Mouse (Mus musculus) yolk sac, embryonic 10.5 days (tissue): Measurements from ENCODE around the gene Tbx3.

Source experiments
- DNase-seq: peaks from one replicate; pipeline ENCODE4 v3.0.0-alpha.2; 2017; ENCODE audit warnings: low spot score

Gene Tbx3

DNA sequence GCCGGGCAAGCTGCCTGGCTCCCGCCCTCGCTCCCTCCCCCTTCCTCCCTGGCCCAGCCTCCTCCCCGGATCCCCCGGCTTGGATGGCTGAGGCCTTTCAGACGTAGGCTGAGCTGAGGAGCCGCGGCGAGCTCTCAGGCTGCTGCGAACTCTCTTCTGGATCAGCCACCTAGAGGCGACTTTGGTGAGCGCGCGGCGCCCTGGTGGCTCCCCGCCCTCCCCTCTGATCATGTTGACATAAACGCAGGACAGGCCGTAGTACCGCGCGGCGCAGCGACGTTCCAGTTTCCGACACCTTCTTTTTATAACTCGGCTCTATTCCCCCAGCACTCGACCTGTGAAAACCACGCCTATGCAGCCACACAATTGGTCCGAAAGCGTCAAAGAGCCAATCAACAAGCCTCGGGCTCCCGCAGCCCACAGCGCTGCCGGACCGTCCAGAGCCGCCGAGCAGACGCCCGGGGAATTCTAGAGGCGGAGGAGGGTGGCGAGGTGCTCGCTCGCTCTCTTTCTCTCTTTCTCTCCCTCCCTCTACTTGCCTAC, at the start of gene Tbx3:
TSS of gene Tbx3 (plus strand) at position 104 of the 543 bp plus-strand sequence.
- peak; percentile 97 for DNase-seq

DNA sequence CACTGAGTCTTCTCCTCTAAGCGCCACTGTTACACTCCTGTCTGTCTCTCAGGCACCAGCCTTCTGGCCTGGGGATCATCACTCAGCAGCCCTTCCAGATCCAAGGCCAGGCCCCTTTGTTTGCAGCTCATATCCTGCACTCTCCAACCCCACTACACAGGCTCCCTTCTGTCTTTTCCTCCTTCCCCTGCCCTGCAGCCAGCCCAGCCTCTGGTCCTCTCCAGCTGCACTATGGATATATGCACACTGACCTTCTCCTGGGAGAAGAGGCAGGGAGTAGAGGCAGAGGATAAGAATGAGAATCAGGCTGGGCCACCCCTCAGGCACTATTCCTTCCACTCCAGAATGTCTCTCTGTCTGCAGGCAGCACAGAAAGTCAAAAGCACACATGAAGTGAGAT, 48.4 kb upstream of the Tbx3 start:
- peak; percentile 28 for DNase-seq

DNA sequence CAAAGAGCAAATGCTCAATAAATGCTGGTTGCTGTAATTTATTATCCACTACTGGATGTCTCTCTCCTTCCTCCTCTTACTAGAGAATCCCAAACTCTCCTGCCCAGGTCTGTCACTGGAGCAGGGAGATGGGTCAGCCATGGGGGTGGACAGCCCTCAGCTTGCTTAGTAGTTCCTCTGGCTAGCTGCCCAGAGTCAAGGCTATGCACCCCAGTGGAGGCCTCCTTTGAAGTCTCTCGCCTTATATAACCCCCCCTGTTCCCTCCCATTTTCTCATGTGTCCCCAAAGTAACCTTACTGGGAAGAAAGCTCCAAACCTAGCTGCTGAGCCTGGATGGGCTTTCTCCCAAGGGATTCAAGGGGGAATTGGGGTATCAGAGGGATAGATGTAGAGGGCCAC, 45.9 kb upstream of the Tbx3 start:
- no peak for DNase-seq

DNA sequence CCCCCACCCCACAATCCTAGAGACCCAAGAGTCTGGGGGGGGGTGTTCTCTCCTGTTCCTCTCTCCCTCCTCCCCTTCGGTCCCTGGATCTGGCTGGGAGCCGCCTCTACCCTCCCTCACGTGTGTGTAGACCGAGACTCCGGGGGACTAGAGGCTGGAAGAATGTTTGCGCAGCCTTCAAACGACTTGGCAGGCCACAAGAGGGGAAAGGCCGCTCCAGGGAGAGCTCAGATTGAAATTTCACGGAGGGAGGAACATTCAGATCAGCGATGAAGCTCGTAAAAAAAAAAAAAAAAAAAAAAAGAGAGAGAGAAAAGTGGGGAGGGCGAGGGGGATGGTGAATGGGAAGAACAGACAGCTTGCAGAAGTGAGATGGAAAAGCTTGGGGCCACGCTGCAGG, 44.9 kb upstream of the Tbx3 start:
- no peak for DNase-seq

DNA sequence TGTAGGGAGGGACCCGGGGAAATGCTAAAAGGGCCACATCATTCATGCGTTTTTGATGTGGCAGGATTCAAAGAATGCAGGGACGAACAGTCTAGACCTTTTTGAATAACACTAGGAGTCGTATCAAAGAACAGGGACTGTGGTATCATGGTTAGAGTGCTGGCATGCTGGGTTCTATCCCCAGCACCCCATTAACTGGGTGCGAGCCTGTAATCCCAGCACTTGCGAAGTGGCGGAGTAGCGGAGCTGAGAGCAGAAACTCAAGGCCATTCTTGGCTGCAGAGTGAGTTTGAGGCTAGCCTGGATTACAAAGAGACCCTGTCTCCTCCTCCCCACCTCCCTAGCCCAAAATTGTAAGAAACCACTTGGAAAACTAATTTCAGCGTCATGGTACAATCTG, 44.3 kb upstream of the Tbx3 start:
- no peak for DNase-seq

DNA sequence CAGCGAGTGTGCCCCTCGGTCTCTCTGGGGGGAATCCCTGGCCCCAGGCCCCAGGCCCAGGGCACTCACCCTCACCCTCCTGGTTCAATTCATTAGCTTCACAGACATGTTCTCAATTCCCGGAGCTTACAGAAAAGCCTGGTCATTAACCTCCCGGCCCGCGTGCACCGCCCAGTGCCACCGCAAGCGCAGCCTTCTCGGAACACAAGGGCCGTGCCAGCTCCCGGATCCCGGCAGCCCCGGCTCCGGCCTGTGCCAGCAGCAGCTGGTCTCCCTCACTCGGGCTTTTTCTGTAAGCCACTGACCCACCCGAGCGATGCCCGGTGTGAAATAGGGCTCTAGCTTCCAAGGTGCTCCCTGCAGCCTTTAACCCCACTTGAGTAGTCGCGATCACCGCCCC, 43.8 kb upstream of the Tbx3 start:
- DNase-seq = no peak

DNA sequence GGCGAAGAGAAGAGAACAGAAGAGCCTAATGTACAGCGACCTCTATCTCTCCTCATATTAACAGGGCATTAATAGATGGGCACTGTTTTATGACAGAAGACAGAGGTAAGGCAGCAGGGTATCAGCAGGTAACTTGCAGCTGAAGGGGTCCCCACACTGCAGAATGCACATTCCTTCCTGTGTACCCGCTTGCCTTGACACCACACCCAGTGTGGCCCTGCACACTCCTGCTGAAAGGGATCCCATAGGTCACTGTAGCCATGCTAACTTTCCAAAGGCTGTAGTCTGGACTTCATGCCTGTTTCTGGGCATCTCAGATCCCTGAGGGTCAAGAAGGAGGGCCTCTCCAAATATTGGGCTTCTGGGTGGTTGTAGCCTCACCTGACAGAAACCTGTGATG, 42.4 kb upstream of the Tbx3 start:
- no peak for DNase-seq

DNA sequence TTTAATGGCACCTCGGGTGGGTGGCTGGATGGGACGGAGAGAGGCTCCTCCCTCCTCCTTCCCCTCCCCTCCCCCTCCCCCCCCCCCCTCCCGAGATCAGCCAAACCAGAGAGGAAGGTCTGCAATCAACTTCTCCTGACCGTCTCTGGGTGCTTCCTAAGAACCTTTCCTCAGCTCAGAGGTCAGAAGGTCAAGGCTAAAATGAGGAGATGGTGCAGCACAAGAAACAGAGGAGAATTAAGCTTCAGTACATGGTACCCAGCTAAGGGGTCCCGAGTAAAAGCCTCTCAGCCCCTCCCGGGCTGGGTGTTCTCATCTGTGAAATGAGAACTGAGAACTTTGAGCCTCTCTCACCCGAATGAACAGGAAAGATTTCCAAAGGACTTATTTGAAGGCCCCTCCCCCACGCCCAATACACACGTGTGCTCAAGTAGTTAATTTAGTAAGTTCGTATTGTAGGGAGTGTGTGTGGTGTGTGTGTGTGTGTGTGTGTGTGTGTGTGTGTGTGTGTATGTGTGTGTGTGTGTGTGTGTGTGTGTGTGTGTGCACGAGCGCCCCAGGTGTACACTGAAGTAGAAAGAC, 41.6 kb upstream of the Tbx3 start:
- DNase-seq = peak; percentile 60

DNA sequence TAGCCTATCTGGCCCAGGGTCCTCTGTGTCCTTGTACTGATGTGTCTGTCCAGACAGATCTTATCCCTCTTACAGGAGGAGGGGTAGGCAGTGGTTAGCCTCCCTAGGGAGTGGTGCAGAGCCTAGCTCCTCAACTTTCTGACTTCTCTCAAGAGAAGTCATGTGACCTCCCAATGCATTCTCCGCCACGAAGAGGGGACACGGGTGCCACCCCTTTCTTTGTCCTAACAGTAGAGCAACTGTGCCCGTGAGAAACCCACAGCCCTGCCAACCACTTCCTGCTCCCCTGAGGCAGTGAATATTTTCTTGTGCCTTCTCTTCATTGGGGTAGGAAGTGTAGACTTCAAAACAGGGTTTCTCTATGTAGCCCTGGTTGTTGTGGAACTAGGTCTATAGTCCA, 36.9 kb upstream of the Tbx3 start:
- DNase-seq = no peak

DNA sequence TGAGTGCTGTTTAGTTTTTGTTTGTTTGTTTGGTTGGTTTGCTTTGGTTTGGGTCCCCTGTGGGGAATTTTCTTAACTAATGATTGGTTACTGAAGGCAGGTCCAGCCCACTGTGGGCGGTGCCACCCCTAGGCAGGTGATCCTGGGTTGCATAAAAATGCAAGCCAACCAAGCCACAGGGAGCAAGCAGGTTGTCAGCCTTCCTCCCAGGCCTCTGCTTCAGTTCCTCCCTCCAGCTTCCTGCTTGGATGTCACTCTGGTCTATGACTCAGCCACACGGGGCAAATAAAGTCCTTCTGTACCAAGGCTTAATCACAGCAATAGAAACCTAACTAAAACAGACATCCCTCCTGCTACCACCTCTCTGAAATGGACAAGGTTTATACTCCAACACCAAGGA, 35.6 kb upstream of the Tbx3 start:
- no peak for DNase-seq

DNA sequence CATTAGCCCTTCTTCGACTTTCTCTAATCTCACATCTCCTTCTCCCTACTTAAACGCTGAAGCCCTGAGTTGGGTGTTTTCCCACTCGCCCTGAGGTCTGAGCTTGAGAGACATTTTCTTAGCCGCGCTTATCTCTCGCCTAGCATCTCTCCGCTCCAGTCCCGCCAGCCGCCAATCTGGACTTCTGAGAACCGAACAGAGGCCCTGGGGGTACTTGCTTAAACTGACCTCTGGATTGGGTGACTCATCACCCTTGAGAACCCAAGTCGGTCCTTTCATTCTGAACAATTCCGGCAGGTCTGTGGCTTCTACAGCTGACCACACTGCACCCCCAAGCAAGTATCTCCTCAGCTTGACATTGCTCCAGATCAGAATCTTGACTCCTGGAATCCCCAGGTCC, 32.2 kb upstream of the Tbx3 start:
- no peak for DNase-seq

DNA sequence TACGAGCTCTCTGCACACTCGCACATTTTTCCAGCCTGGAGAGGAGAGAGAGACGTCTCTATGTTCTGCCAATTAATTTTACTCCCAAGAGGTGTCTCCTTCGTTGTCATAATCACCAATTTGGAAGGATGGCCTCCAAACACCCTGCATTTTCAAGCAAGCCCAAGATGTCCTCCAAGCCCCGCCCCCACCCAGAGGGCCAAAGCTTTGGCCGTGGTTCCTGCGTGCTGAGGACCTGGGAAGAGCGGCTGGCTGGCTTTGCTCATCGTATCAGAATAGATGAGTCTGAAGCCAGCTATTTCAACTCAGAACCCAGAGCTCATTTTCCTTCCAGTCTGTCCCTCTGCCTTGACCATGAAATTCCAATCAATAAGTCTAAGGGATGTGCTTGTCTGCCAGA, 29.4 kb upstream of the Tbx3 start:
- DNase-seq = no peak

DNA sequence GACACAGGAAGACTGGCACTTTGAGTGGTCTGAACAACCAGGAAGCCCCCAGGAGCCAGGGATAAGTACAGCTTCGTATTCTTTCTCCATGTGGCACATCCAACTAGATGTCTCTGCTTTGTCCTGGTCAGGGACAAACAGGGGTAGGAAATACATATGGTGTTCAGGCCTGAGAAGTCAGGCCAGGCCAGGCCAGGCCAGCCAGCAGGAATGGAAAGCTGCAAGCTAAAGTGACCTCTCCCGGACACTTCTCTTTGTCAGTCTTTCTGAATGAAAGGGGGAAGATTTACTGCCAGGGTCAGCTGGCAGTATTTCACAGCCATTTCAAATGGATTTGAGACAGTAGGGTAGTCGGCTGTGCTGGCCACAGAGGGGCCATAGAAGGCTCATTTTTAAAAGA, 28.8 kb upstream of the Tbx3 start:
- DNase-seq = no peak

DNA sequence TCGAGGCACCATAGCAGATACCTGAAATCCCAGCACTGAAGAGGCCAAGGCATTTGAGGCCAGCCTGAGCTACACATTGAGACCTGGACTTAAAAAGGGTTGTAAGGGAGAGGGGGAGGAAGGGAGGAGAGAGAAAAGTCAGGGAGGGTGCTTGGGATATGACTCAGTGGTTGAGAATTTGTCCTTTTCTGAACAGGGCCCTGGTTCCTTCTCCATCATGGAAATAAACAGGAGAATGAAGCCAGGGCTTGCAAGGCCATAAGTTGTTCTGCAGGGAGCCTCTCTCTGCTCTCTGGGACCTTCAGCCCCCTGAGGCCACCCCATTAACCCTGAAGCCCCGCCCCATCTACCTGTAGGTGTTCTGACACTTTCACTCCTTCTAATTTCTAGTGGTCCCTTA, 23.5 kb upstream of the Tbx3 start:
- no peak for DNase-seq

DNA sequence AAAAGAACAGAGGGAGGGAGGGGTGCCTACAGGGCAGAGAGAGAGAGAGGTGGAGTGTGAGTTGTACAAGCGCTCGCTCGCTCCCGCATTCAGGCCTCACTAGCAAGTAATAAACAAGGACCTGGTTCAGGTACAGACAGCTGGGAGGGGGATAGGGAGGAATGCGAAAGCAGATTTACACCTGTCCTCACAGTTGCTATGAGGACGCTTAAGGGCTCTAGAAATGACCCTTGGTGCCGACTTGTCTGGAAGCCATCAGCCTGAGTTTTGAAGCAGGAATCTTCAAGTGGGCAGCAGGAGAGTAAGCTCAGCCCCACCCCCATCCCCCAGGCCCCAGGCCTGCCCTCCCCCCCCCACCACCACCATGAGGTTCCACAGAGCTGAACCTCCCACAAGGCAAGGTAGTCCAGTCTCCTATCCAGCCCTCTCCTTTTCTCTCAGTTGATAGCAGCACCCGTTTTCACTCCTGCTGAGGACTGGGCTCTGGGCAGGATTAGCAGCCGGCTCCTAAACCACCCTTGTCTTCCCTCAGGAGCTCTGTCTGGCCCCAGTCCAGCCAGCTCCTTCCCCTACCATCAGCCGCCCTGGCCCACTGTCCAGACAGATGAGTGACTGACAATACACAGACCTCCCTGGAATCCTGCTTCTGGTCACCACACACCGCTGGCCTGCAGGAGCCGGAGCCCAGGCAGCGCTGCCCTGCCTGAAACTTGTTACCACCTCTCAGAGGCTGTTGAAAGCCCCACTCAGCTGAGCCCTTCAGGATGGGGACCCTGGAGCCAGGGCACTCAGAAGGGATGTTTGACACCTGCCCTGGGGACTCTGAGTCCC, 19.1 kb upstream of the Tbx3 start:
- DNase-seq = peak; percentile 61

DNA sequence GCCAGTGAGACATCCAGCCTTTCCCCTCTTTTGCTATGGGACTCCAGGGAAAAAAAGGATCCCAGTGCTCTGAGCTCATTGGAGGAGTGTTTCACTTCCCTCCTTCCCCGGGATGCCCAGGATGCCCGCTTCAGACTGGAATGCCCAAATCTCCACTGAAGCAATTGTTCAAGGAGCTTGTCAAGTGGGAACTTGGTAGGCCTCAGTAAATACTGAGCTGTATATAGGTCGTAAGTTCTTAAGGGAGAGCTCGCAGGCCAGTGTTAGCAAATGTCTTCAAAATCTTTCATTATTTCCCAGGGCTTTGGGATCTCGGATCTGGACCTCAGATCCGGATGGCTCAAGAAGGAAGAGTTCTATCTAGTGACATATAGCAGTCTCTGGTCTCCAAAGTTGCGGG, 14.1 kb upstream of the Tbx3 start:
- DNase-seq = no peak

DNA sequence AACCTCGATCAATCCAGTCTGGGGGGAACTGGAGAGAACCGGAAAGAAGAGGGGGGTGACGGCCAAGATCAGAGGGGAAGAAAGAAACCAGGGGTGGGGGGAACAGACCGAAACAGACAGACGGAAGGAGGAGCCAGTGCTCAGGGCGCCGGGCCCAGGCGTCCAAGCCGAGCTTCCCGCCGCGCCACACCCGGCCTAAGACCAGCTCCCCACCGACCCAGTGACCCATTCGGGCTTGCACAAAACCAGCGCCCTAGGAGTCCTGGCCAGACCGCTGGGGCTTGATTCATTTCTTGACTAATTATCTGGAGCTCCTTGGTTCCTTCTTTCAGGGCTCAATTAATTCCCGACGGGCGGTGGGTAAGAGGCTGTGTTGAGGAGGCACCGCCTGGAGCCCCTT, 13.6 kb upstream of the Tbx3 start:
- DNase-seq = no peak

DNA sequence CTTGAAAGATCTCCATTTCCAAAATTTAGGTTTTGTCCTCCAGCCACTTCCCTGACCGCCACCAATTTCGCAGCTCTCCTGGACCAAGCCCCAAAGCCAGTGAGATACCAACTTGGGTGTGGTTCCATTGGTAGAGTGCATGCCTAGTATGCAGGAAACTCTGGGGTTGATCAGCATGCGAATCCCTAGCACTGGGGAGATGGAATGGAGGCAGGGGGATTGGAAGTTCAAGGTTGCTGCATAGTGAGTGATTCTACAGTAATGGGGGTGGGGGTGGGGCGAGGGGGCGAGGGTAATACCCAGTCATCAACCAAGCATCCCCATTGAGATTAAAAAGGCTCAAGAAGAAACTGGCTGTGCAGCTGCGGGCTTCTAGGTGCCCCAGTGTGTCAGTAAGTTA, 13.1 kb upstream of the Tbx3 start:
- no peak for DNase-seq

DNA sequence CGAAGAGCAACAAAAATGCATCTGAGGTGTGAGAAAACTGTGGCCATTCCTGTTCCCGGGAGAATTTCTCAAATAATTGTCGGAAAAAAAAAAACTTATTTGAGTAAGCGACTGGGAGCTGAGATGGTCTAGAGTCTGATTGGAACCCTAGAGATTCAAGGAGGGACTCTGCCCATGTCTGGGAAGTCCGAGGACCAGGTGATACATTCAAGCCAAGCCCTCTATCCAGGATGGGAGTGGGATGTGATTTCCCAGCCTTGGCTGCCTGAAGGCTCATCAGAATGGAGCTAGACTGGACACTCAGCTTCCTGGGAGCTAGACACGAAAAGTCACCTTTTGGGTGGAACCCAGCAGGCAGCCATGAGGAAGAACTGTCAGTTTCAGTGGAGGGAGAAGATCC, 12.7 kb upstream of the Tbx3 start:
- no peak for DNase-seq

DNA sequence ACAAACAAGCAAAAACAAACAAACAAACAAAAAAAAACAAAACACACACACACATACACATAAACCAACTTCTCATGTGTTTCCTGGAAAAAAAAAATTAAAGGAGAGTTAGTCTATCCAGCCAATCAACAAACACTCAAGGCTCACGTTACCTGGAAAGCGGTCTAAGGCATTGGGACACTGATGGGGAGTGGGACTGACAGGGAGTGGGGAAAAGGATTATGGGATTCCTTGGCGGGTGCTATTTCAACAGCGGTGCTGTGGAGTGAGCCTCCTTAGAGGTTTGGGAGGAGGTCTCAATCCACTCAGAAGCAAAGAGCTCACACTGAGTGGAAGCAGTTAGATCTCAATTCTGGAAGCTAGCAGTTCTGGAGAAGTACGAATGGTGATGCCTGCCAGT, 12.1 kb upstream of the Tbx3 start:
- no peak for DNase-seq

DNA sequence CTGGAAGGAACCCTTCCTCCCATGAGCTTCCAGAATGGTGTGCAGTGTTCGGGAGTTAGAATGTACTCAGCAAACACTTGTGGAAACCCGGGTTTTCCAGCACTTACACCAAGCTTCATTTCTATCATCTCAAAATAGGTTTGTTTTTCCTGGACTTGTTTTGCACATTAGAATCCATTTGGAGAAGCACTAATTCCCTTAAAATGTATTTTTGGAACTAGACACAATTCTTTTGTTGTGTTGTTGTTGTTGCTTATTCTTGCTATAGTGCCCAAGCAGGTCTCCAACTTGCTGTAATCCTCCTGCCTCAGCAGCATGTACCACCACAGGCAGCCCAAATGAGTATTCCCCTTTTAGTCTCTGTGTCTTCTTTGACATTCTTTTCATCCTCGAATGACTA, 11.4 kb upstream of the Tbx3 start:
- DNase-seq = no peak

DNA sequence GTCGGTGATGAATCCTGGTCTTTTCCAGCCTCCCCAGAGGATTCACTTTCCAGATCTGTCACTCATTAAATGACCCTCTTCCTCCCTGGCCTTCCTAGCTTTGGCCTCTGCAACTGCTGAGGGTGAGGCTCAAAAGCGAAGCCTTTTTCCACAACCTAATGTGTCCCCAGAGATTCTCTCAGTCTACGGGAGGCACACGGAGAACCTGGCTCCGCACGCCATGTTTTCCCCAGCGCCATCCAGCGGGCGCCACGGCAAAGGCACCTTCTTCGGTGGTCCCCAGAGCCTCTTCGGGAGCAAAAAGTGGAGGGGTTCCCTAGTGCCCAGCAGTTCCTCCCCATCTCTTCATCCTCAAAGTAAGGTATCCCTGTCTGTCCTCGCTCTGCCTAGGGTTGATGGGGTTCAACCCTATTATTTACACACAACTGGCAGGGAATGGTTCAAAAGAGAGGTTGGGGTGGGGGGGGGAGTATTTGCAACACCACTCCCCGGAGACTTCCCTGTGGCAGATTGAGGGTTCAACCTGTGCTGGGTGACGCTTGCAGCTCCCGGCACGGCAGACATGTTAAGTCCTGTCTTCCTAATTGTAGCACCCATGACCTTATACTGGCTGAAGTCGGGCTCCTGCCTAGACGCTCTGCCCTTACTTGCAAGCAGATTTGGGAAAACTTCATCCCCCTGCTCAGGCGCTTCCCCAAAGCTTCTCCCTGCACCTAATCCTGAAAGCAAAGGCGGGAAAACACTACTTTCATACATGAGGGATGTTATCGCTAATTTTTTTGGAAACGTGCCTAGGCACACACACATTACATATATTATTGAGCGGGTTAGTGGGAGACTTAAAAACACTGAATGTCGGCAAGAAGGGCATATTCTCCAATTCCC, 9.7 kb upstream of the Tbx3 start:
- no peak for DNase-seq

DNA sequence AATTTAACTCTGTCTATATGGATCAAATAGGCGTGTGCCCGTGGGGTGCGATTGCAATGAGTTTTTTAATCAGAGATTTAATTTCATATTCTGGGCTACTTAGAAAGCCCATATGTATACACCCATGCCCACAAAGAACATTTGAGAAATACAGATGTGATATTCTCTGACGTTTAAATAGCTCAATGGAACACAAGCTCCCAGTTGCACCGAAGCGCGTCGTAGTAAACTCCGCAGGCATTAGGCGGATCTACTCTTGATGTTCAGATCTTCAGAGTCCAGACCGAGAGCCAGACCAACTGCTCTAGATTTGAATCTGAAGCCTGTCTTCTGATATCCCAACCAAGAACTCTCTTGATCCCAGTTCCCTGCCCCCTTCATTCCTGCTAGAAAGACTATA, 9.0 kb upstream of the Tbx3 start:
- DNase-seq = no peak
